Mouse (Mus musculus) lung, adult 18-20 months (tissue): ENCODE data around the gene Fam221b.

Experiments
- DNase-seq, 2 experiments: peaks; one replicate each; pipeline ENCODE4 v3.0.0; 2022; ENCODE audit warnings: mixed read lengths in 2 of 2

The Fam221b gene

GRCm38 (mm10) chr4:43612534-43612933 is 56.4 kb downstream of the Fam221b start:
- DNase-seq, result no peak
